In the genomic region with DNA sequence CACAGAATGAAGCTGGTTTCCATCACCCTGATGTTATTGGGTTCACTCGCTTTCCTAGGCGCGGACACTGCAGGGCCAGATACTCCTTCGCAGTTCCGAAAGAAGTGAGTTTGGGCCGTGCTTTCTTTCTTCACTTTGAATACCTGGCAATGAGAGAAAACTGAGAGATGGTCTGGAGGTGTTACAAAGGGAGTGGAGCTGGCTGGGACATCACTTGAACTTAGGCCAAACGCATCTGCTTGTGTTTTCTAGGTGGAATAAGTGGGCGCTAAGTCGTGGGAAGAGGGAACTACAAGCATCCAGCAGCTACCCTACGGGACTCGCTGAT, we compare ENCODE assay signal across 8 mouse cellular contexts. TPM values are rescaled to one million over a fixed set of nuclear protein-coding genes. Genes with fewer than 3 reads are reported as not detected.
DNase-seq lines count a peak whose midpoint lies in the region; ATAC-seq lines count a peak whose summit lies in the region.

No protein-coding gene starts in this region.

- ATAC-seq in kidney, embryonic 15.5 days (replicated peaks; ENCODE audit: low FRiP score), result no peak
- ATAC-seq in hindbrain, embryonic 16.5 days, result no peak
- no peak for ATAC-seq in midbrain, embryonic 16.5 days
- ATAC-seq in cerebellum, adult (ENCODE audit: insufficient number of reproducible peaks, low FRiP score, low TSS enrichment), result no peak

- H3K36me3 ChIP-seq in kidney, embryonic 15.5 days, result no peaks in the 10 kb centered on the region
- H3K36me3 ChIP-seq in embryonic facial prominence, embryonic 10.5 days (replicated peaks), result no peaks in the 10 kb centered on the region
- H3K36me3 ChIP-seq in hindbrain, embryonic 16.5 days (ENCODE audit: control insufficient read depth, insufficient read depth, low read length), result no peaks in the 10 kb centered on the region
- no peaks in the 10 kb centered on the region for H3K36me3 ChIP-seq in midbrain, embryonic 16.5 days (ENCODE audit: control insufficient read depth, insufficient read depth, low read length)

- no peak overlapping the region for H3K27ac ChIP-seq in kidney, embryonic 15.5 days
- peak overlapping the region; percentile 55; the same call in 1 of the 2 replicates for H3K27ac ChIP-seq in embryonic facial prominence, embryonic 10.5 days (replicated peaks)
- H3K27ac ChIP-seq in hindbrain, embryonic 16.5 days (ENCODE audit: low read depth, low read length), result no peak overlapping the region
- H3K27ac ChIP-seq in midbrain, embryonic 16.5 days (ENCODE audit: low read length), result no peak overlapping the region

- H3K4me3 ChIP-seq in kidney, embryonic 15.5 days (replicated peaks), result peak overlapping the region; percentile 50
- H3K4me3 ChIP-seq in embryonic facial prominence, embryonic 10.5 days, result peak overlapping the region; percentile 59
- peak overlapping the region; percentile 50 for H3K4me3 ChIP-seq in hindbrain, embryonic 16.5 days (ENCODE audit: low read length)
- peak overlapping the region; percentile 38 for H3K4me3 ChIP-seq in midbrain, embryonic 16.5 days (ENCODE audit: low read depth, low read length)

- H3K27me3 ChIP-seq in kidney, embryonic 15.5 days, result peaks cover 75% of the 10 kb centered on the region
- H3K27me3 ChIP-seq in embryonic facial prominence, embryonic 10.5 days (replicated peaks; ENCODE audit: low read depth, poor library complexity, severe bottlenecking), result peaks cover 92% of the 10 kb centered on the region
- peaks cover 38% of the 10 kb centered on the region for H3K27me3 ChIP-seq in hindbrain, embryonic 16.5 days (replicated peaks; ENCODE audit: control insufficient read depth, insufficient read depth, low read length)
- H3K27me3 ChIP-seq in midbrain, embryonic 16.5 days (ENCODE audit: control insufficient read depth, insufficient read depth, low read depth, low read length), result peaks cover 28% of the 10 kb centered on the region

- no peaks in the 10 kb centered on the region for H3K9me3 ChIP-seq in kidney, embryonic 15.5 days (replicated peaks)
- no peaks in the 10 kb centered on the region for H3K9me3 ChIP-seq in embryonic facial prominence, embryonic 10.5 days
- no peaks in the 10 kb centered on the region for H3K9me3 ChIP-seq in hindbrain, embryonic 16.5 days (ENCODE audit: control insufficient read depth, low read length)
- H3K9me3 ChIP-seq in midbrain, embryonic 16.5 days (replicated peaks; ENCODE audit: control insufficient read depth, low read length, poor library complexity, severe bottlenecking), result no peaks in the 10 kb centered on the region

- H3K9ac ChIP-seq in kidney, embryonic 15.5 days, result peak overlapping the region; percentile 59
- peak overlapping the region; percentile 67; the same call in 1 of the 2 replicates for H3K9ac ChIP-seq in hindbrain, embryonic 16.5 days (ENCODE audit: low read depth, low read length)
- H3K9ac ChIP-seq in midbrain, embryonic 16.5 days (ENCODE audit: low read depth, low read length), result 0 out of 2 replicates have a peak overlapping the region, but pooled peaks have one; percentile 23

- peak overlapping the region; percentile 90 for H3K4me2 ChIP-seq in kidney, embryonic 15.5 days
- H3K4me2 ChIP-seq in hindbrain, embryonic 16.5 days (ENCODE audit: low read length), result peak overlapping the region; percentile 88
- H3K4me2 ChIP-seq in midbrain, embryonic 16.5 days (ENCODE audit: low read length), result peak overlapping the region; percentile 74

- no peak for DNase-seq in kidney, adult 9 months
- DNase-seq in embryonic facial prominence, embryonic 10.5 days (ENCODE audit: low spot score), result no peak
- DNase-seq in right cerebral cortex, postnatal 10 days (ENCODE audit: low spot score in 2 of 2), result no peak
- no peak for DNase-seq in thymus, postnatal 0 days (ENCODE audit: low spot score)

- WGBS in kidney, embryonic 15.5 days, result 2% methylated on average over 11 of the region's 11 CpGs
- WGBS in embryonic facial prominence, embryonic 10.5 days, result 1% methylated on average over 11 of the region's 11 CpGs
- WGBS in hindbrain, embryonic 16.5 days, result 1% methylated on average over 11 of the region's 11 CpGs
- WGBS in midbrain, embryonic 16.5 days, result under 1% methylated on average over 11 of the region's 11 CpGs

- H3K4me1 ChIP-seq in kidney, embryonic 15.5 days, result peaks cover 54% of the 10 kb centered on the region
- peaks cover 50% of the 10 kb centered on the region for H3K4me1 ChIP-seq in embryonic facial prominence, embryonic 10.5 days
- H3K4me1 ChIP-seq in hindbrain, embryonic 16.5 days (ENCODE audit: control insufficient read depth, insufficient read depth, low read depth, low read length), result peaks cover 40% of the 10 kb centered on the region
- peaks cover 33% of the 10 kb centered on the region for H3K4me1 ChIP-seq in midbrain, embryonic 16.5 days (ENCODE audit: control insufficient read depth, insufficient read depth, low read length)

RNA-seq across cellular contexts. Expression of a gene that starts 0.8 kb away (rescaled TPM):
- polyA plus RNA-seq in kidney, embryonic 15.5 days (2015; fragmentation: Nextera tagmentation; extraction: Ambion mirVana), result 9.9 and 12.5 TPM in 2 replicates
- 1.9 and 2.9 TPM in 2 replicates for polyA plus RNA-seq in embryonic facial prominence, embryonic 10.5 days (2016; fragmentation: Nextera tagmentation; extraction: Ambion mirVana)
- polyA plus RNA-seq in hindbrain, embryonic 16.5 days (2015; fragmentation: Nextera tagmentation; extraction: Ambion mirVana), result 4.0 and 5.5 TPM in 2 replicates
- polyA plus RNA-seq in midbrain, embryonic 16.5 days (2015; fragmentation: Nextera tagmentation; extraction: Ambion mirVana), result 3.9 and 4.9 TPM in 2 replicates
- 19.3 and 25.1 TPM in 2 replicates for polyA plus RNA-seq in thymus, postnatal 0 days (2015; fragmentation: Nextera tagmentation; extraction: Ambion mirVana)

RNA-seq across cellular contexts. Expression of a gene that starts 13.5 kb away (rescaled TPM):
- polyA plus RNA-seq in kidney, embryonic 15.5 days (2015; fragmentation: Nextera tagmentation; extraction: Ambion mirVana), result 38.5 and 38.9 TPM in 2 replicates
- 27.8 and 29.5 TPM in 2 replicates for polyA plus RNA-seq in embryonic facial prominence, embryonic 10.5 days (2016; fragmentation: Nextera tagmentation; extraction: Ambion mirVana)
- polyA plus RNA-seq in hindbrain, embryonic 16.5 days (2015; fragmentation: Nextera tagmentation; extraction: Ambion mirVana), result 51.8 and 52.9 TPM in 2 replicates
- 57.1 and 66.3 TPM in 2 replicates for polyA plus RNA-seq in midbrain, embryonic 16.5 days (2015; fragmentation: Nextera tagmentation; extraction: Ambion mirVana)
- polyA plus RNA-seq in thymus, postnatal 0 days (2015; fragmentation: Nextera tagmentation; extraction: Ambion mirVana), result 6.1 and 7.0 TPM in 2 replicates
